Mouse (Mus musculus) urinary bladder, postnatal 14 days (tissue): ENCODE data around the gene Habp4.

Experiments used
- DNase-seq: peaks from one replicate; pipeline ENCODE4 v3.0.0; 2021; ENCODE audit warnings: low spot score

The Habp4 gene

DNA sequence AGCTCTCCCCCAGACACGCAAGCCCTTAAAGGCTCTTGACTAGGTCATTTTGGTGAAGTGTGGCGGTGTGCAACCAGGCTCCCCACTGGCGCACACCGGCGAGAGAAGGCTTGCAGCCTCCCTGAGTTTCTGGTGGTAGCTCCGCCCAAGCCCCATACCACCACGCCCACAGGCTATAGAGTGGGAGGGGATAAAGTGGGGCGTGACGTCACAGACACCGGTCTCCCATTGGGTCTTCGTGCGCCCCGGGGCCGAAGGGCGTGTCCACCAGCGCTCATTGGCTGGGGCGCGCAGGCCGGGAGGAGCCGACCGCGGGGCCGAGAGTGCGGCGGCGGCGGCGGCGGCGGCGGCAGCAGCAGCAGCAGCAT lies at the start of gene Habp4:
TSS of gene Habp4 (plus strand) at position 277 of the 368 bp plus-strand sequence.
- DNase-seq, result peak; percentile 99

DNA sequence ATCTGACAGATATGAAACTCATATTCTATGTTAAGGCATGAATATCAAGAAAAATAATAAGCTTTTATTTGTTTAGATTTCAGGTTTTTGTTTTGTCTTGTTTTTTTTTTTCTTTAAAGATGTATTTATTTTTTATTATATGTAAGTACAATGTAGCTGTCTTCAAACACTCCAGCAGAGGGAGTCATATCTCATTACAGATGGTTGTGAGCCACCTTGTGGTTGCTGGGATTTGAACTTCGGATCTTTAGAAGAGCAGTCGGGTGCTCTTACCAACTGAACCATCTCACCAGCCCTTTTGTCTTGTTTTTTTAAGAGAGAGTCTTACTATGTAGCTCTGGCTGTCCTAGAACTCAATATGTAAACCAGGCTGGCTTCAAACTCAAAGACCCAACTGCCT lies 44.2 kb upstream of the Habp4 start:
- no peak for DNase-seq

DNA sequence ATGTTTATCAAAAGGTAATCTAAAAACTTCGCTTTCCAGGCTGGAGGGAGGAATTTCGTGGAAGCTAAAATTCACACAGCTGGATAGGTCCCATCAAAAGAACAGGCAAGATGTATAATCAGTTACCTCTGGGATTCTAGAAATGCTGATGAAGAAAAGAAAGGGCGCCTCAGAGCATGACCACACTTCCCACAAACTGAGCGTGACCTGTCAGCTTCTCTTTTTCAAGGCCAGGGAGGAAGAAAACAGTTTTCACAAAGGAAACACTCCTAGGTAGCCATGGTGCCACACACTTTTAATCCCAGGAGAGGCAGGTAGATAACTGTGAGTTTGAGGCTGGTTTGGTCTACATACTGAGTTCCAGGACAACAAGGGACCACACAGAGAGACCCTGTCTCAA lies 40.9 kb upstream of the Habp4 start:
- no peak for DNase-seq

DNA sequence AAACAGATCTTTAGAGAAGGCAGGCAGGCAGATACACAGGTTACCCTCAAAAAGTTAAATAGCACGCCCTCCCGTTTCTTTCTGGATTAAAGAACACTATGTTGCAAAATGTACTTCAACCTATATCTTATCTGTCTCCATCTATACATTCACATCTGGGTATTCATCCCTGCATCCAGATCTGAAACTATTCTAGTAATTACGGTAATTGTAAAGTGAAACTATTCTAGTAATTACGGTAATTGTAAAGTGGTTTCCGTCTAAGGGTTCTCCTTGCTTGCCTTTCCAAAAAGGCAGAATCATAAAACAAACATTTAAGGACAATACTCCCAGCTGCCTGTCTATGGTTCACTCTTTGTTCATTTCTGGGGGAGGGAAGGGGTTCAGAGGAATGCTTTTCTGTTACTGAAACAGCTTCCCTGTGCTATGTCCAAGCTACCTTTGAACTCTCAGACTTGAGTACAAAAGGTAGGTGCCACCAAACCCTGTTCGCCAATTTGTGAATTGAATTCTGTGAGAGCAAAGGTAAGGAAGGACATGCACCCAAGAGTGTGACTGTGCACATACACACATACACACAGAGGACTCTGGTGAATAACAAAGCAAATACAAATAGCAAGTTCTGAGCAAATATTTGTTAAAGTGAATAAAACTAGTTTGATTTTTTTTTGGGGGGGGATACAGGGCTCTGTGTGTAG lies 38.0 kb upstream of the Habp4 start:
- DNase-seq, result no peak

DNA sequence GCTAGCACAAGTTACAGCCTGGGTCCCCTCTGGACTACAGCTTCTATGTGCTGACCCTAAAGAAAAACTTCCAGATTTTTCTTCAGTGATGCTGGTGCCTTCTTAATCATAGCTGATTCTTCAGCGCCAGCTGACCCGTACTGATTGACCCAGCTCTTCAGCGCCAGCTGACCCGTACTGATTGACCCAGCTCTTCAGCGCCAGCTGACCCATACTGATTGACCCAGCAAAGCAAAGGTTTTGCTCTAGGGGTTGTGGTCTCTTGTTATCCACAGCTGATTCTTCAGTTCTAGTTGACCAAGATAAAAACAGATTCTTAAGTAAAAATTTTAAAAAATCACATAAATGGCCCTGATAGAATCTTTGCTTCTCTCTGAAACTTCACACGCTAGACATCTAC lies 36.7 kb upstream of the Habp4 start:
- no peak for DNase-seq

DNA sequence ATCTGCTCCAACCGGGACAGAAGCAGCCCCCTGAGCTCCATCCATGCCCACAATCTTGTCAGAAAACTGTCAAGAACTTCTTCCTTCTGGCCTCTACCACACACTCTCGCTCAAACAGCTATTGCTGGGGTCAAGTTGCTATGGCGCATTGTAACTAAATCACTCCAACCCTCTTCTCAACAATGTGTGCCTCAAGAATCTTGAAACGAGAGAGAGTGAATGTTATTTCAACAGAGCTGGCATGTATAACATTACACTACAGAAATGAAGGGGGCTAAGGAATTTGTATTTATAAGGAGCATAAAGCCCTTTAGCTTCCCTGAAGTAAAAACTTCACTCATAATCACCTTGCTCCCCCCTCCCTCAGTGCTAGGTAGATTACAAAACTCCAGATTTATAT lies 35.3 kb upstream of the Habp4 start:
- DNase-seq, result no peak

DNA sequence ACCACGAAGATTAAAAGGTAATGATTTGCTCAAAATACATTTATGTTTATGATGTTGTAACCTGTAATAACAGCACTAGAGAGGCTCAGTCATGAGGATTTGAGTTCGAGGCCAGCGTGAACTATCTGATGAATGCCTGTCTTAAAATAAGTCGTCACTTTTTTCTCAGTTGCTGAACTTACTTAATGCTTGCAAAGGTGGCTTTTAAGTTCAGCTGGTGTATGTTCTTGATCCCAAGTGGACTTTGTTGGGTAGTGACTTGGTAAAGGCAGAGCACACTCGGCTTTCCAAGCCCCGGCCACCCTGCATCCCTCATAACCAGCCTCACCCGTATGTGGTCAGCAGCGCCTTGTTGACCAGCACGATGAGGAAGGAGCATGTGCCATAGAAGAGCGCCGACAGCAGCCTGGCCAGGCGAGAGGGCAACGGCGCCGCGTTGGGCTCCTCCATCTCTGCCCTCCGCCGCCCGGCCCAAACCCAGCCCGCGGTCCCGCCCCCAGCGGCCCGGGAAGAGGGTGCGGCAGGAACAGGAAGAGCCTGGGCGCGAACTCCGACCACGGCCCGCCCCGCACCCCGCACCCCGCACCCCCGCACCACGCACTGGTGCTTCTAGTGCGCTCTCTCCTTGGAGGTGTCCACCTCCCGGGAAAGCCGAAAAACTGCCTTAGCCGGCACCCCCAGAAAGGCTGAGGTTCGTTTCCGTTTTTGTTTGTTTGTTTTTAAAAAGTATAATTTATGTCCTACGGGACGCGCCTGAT lies 32.6 kb upstream of the Habp4 start, which contains the start of gene Slc35d2:
TSS of gene Slc35d2 (minus strand) at position 511 of the 758 bp plus-strand sequence.
- DNase-seq, result peak; percentile 80

DNA sequence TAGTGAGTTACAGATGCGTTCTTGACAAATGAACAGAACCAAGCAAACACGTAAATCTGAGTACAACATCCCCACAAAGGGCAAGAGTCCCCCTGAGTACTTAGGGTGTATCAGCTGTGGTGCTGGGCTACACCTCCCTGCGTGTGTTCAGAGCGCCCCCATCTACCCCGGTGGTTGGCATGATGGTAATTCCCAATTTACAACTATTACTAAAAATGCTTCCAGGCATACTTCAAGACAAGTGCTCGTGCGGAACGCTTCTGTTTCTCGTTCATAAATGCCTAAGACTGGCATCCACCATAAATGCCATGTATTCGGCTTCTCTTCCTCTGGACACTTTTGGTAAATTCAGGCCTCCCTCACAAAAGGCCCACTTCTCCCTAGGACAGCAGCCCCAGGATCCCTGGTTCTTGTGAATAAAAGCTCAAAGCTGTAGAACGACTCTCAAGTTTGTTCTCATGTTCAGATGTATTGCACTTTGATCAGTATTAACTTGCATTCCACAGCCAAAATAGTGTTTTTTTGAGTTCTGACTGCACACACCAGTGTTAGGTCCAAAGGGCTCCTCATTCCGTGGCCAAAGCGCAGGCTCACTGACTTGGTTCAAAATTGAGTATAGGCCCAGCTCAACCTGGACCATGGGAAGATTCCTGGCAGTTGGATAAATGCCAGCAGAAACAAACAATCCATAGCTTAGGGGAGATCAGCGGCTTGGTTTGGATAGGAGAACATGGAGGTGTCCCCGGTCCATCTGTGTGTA lies 31.8 kb upstream of the Habp4 start:
- DNase-seq, result peak; percentile 62

DNA sequence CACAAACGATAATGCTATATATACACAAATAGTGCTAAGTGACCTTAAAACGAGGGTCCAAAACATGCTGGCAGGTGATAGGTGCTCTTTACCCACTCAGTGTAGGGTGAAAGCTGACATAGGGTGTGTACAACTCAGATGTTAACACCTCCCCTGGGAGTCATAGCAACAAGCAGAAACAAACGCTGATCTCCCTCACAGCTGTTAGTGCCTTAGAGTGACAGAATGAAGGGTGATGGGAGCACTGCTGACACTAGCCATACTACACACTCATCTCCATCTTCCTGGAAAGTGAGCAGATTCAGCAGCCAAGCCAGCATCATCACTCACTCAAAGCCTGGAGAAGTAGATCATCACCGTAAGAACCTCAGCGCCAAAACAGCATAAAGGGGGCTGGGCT lies 11.5 kb upstream of the Habp4 start:
- DNase-seq, result no peak

DNA sequence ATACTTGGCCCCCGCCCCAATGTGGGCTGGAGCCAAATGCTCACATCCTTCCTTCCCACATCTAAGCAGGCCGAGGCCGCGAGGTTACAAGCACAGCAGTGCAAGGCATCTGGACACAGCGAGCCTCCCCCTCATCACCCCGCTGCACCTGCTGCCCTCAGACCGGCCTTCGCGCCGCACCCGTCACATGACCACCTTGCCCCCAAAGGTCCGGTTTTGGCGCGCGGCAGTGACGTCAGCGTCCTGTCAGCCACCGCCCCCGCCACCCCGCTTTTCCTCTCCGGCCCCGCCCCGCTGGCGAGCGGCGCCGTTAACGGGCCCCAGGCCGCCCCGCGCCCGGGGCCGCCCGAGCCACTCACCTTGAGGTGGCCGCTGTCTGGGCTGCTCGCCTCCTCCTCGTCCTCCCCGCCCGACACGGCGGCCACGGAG lies 9.4 kb upstream of the Habp4 start:
- DNase-seq, result peak; percentile 87

DNA sequence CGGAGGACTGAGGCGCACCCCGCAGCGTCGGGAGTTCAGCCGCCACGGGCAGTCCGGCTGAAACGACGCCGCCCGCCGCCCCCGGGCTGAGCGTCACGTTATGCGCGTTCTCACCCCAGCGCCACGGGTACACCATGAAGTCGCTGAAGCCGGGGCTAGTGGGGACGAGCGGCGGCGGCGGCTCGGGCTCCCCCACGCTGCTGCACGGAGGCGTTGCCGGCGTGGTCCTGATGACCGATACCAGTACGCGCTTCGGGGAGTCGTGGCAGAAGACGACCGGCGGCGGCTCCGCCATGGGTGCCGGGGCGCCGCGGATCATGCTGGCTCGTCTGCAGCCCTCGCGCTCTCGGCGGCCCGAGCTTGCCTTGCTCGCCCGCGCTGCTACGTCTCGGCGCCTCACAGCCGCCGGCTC lies 8.9 kb upstream of the Habp4 start:
- no peak for DNase-seq

DNA sequence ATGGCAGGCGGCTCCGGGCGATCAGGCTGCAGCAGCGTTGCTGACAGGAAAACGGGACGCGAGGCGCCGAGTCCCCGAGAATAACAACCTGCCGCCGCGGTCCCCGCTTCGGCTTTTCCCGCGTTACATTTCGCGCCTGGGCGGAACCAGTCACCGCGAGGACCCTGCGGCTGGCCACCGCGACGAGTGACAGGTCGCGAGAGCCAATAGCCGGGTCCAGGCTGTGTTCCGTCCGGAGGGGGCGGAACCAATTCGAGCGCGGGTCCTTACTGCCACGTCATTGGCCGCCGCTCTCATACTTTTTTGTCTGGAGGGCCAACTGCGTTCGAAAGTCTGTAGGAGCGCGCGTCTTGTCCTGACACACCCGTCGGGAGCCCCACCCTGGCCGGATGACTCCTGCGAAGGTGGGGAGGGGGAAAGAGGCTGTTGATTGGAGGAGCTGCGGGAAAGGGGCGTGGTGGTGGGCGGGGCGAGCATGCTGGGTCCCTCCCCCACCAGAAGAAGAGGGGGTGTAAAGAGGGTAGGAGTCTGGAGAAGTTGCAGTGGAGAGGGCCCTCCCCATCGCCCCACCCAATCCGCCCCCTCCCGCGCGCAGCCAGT lies 8.4 kb upstream of the Habp4 start, which contains the start of gene Zfp367:
TSS of gene Zfp367 (minus strand) at position 120 of the 600 bp plus-strand sequence.
- peak; percentile 98 for DNase-seq

DNA sequence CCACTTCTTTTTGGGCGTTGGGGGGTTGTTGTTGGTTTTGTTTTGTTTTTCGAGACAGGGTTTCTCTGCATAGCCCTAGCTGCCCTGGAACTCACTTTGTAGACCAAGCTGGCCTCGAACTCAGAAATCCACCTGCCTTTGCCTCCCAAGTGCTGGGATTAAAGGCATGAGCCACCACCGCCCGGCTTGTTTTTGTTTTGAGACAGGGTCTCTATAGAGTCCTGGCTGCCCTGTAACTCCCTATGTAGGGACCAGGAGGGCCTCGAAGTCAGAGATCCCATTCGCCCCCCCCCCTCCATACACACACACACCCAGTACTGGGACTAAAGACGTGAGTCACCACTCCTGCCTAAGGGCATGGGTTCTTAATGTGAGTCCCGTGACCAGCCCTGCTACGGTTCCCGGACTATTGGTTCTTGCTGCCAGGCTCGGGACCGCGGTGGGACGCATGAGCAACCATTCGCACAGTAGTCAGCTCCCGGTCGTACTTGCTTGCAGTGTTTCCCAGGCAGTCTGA lies 7.8 kb upstream of the Habp4 start:
- DNase-seq, result peak; percentile 71

DNA sequence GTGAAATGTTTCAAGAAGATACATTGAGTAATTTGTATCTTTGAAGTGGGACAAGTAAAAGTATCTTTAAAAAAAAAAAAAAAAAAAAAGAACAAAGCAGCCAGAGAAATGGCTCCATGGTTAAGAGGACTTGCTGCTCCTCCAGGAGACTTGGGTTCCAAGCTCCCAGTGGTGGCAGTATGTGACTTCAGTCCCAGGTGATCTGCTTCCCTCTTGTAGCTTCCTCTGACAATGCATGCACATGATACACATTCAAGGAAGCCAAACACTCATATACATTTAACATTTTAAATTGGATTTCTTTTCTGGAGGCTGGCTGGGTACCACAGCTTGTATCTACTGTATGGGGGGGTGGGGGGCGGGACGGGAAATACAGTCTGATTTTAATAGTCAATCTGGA lies 7.0 kb upstream of the Habp4 start:
- DNase-seq, result no peak

DNA sequence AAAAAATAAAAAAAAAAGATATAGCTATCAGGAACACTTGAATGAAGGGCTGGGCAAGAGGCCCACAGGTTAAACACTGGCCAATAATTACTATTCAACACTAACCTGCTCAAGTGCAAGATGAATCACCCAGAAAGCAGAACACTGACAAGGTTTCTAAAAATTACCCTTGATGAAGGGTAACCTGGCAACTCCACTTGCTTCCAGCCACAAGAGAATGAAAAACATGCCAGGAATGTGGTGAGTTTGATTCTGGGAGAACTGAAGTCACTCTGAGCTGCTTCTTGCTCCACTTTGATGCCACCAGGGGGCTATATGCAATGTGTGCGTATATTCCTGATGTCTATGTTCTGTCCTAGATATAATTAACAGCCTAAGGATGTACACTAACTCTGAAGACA lies 6.5 kb upstream of the Habp4 start:
- peak; percentile 5 for DNase-seq

DNA sequence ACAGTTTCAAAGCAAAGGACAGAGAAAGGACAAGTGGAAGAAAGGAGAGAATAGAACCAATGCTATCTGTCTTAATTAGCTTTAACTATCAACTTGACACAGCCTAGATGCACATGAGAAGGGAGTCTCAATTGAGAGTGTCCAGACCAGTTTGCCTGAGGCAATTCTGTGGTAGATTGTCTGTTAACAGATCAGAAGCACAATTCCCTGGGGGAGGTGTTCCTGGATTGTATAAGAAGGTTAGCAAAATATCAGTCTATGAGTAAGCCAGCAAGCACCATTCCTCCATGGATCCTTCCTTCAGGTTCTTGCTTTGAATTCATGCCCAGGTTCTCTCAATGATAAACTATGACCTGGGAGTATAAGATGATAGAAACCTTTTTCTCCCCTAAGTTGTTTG lies 4.7 kb upstream of the Habp4 start:
- no peak for DNase-seq

DNA sequence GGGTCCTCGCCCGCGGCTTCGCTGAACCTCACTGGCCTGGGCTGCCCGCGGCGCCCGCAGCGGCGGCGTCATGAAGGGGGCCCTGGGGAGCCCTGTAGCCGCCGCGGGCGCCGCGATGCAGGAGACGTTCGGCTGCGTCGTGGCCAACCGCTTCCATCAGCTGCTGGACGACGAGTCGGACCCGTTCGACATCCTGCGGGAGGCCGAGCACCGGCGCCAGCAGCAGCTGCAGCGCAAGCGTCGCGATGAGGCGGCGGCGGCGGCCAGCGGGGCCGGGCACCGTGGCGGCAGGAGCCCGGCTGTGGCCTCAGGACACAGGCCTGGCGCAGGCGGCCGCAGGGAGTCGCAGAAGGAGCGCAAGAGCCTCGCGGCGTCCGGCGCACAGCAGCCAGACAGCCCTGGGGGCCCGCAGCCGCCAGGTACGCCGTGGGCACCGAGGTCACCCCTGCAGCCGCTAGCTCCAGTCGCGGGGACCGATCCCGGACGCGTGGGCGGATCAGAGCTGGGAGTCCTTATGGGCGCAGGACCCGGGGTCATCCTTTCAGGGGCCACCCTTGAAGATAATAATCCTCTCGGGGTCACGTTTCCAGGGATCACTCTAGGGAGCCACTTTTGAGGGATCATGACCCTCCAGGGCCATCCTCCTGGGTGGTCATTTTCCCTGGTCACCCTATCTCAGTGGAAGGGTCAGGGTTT lies 440 bp downstream of the Habp4 start:
- DNase-seq, result no peak

DNA sequence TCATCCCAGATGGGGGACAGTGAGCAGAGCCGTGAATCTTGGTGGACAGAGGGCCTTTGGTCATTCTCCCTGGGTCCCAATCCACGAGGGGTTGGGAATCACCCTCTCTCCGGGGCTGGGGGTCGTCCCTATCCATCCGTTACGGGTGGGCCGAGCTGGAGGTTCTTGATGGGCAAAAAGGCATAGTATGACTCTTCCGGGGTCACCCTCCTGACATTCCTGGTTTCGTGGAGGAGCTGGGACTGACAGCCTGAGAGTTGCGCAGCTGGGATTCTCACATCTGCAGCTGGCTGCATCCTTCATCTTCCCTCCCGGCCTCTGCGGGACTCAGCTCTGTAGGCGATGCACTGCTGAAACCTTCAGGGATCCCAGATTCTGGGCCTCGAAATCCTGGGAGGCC lies 1.0 kb downstream of the Habp4 start:
- DNase-seq, result no peak

DNA sequence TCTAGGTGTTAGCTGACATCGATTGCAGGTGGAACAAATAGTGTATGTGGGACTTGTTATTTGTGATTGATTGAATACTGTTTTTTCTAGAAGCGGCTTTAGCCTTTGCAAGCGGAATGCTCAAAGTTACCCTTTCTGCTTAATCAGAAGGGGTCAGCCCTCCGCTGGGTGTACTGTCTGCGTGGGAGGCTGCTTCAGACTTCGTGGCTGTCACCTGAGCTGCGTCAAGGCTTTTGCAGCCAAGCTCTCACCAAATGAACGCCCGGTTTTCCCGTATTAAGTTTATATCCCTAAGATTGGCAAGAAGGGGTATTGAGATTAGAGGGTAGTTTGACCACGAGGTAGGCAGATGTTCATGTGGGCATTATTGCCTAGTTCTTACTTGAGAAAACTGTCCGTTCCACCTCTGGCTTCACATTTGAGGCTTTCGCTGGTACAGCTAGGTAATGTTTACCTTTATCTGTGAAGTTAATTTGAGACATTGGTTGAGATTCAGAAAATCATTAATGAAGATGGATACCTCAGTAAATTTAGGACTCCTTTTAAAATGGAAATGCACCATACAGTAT lies 1.6 kb downstream of the Habp4 start:
- no peak for DNase-seq

DNA sequence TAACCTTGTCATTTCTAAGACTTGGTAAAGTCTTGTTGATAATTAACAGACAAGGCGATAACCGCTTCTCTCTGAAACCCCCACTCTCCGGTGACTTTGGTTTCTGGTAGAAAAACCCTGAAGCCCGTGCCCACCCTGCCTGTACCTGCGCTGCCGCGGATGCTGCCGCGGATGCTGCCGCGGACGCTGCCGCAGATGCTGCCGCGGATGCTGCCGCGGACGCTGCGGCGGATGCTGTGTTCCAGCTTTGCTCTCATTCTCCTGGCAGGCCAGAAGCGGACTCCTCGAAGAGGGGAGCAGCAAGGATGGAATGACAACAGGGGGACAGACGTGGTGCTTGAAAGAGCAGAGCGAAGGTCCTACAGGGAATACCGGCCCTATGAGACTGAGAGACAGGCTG lies 8.1 kb downstream of the Habp4 start:
- no peak for DNase-seq

DNA sequence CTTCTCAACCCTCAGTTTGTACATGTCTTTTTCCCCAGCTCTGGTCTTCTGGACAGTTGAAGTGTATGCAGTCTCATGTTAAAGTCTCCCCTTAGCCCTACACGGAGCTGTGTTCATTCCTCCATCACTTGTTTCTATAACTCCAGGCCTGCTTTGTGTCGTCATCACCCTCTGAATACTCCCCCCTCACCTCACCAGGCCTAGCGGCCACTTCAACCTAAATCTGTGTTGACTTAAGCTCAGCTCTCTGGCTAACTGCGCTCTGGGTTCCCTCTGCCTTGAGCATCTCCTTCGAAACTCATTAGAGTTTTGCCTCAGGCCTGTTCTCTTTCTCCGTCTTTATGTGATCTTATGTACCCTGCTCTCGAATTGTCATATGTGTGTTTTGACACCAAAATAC lies 16.4 kb downstream of the Habp4 start:
- DNase-seq, result no peak
